Mouse (Mus musculus) limb, embryonic 11.5 days (tissue): ENCODE measurements around the gene Mars. TPM values are rescaled to one million over a fixed set of nuclear protein-coding genes. Genes with fewer than 3 reads are reported as not detected.
A peak's percentile ranks its signal among the peaks of the same experiment; 100 is the strongest.

Source experiments
- ATAC-seq: fragments of 200-750 bp; cut with Nextera tagmentation; 2 replicates; pipeline ENCODE4 v1.8.0; 2017; ENCODE audit warnings: low read depth; ENCODE audit not compliant: insufficient number of reproducible peaks, low FRiP score, low TSS enrichment
- DNase-seq: peaks from one replicate; pipeline ENCODE4 v3.0.0-alpha.2; 2015; ENCODE audit warnings: low spot score
- H3K27ac ChIP-seq: fragments of 300-500 bp; sonication (generic); replicated peaks from 2 replicates; pipeline ENCODE4 v1.5.1; 2014; ENCODE audit warnings: low read depth, mild to moderate bottlenecking, low read length
- H3K27me3 ChIP-seq: fragments of 300-500 bp; sonication (generic); 2 replicates; pipeline ENCODE4 v1.6.1; 2014; ENCODE audit warnings: mild to moderate bottlenecking, low read length, mixed read lengths; ENCODE audit not compliant: control insufficient read depth, insufficient read depth
- H3K36me3 ChIP-seq: fragments of 300-500 bp; sonication (generic); 2 replicates; pipeline ENCODE4 v1.6.1; 2014; ENCODE audit warnings: mild to moderate bottlenecking, low read length, moderate library complexity, mixed read lengths; ENCODE audit not compliant: control insufficient read depth, insufficient read depth
- H3K4me1 ChIP-seq: fragments of 300-500 bp; sonication (generic); 2 replicates; pipeline ENCODE4 v1.6.1; 2014; ENCODE audit warnings: low read length, mixed read lengths; ENCODE audit not compliant: control insufficient read depth, insufficient read depth
- H3K4me2 ChIP-seq: fragments of 300-500 bp; sonication (generic); 2 replicates; pipeline ENCODE4 v1.6.1; 2014; ENCODE audit warnings: low read depth, mild to moderate bottlenecking, moderate library complexity; ENCODE audit not compliant: severe bottlenecking
- H3K4me3 ChIP-seq: fragments of 300-500 bp; sonication (generic); 2 replicates; pipeline ENCODE4 v1.5.1; 2014; ENCODE audit warnings: low read depth, low read length
- H3K9ac ChIP-seq: fragments of 300-500 bp; sonication (generic); 2 replicates; pipeline ENCODE4 v1.6.1; 2014; ENCODE audit warnings: mild to moderate bottlenecking, low read length
- H3K9me3 ChIP-seq: fragments of 300-500 bp; sonication (generic); 2 replicates; pipeline ENCODE4 v1.6.1; 2016; ENCODE audit warnings: low read length; ENCODE audit not compliant: control insufficient read depth
- WGBS: fragments of 180-500 bp; shearing (Covaris S2); extraction: QIAGEN DNeasy Blood & Tissue Kit; methylation state at CpG from one replicate; pipeline ENCODE4 v1.1.7; 2014; 5-methylcytosine and 5-hydroxymethylcytosine counted together
- polyA plus RNA-seq: library from polyadenylated mRNA; unstranded; fragments of >200 nt; fragmentation: Nextera tagmentation; extraction: Ambion mirVana; gene quantifications from 2 replicates; pipeline ENCODE4 v1.2.1, GENCODE M21; 2014

The Mars gene
- polyA plus RNA-seq, 1 experiment from 2014 or later: 167 TPM

DNA sequence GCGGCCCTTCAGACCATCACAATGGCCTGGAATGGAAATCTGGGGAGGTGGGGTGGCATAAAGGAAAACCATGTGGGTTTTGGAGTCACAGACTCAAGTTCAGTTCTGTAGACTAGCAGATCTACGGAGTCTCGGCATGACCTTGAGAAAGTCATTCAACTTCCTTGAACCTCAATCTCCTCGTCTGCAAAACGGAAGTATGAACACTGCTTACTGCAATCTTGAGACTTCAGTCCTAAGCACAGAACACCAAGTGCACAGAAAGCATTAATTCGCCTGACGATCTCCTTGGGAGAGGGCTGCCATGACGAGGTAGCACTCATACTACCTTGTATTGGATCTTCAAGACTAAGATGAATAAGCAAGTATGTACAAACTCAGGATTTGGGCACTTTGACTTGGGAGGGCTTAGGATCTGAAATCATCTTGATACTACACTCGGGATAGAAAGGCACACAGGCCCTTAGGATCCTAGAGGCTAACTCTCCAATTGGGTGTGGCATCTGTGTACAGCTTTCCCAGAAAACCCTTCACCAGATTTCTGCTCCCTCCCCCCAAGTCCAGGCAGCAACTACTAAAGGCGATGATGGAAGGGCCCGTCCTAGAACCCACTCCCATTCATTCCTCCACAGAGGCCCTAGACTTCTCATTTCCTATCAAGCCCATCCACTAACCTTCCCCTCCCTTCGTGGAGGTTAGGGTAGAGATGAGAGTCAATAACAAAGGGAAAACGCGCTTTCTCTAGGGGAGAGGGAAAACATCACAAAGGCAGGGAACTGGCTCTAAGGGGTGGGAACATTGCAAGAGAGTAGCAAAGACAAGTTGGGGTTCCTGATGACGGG lies 49.7 kb downstream of the Mars start:
- H3K27me3 ChIP-seq: peaks cover 17% of the 10 kb centered on the region; the same call in 1 of the 2 replicates
- peak overlapping the region; percentile 43 for H3K4me3 ChIP-seq
- no peak overlapping the region for H3K27ac ChIP-seq
- peak overlapping the region; percentile 1; the same call in 1 of the 2 replicates for H3K9ac ChIP-seq
- H3K4me2 ChIP-seq: peak overlapping the region; percentile 86
- DNase-seq: no peak
- no peaks in the 10 kb centered on the region for H3K36me3 ChIP-seq
- H3K9me3 ChIP-seq: no peaks in the 10 kb centered on the region
- no peak for ATAC-seq
- peaks cover 4% of the 10 kb centered on the region for H3K4me1 ChIP-seq
- WGBS: 68% methylated on average over 15 of the region's 15 CpGs

DNA sequence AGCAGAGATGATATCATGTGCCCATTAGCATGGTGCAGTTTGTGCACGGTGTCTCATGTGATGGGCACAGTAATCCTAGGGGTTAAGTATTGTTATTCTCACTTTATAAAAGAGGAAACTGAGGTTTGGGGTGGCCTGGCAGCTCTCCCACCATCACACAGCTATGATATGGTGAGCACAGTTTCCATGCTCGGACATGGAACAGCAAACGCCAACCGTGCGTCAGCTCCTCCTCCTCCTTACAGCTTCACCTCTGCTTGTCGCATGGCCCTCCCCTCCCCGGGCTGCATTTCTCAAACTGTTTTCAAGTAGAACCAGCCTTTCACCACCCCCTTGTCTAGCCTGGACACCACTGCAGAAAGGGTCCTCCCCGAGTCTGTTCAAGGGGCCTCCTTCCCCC lies 53.1 kb downstream of the Mars start:
- no peak overlapping the region for H3K4me3 ChIP-seq
- no peak overlapping the region for H3K9ac ChIP-seq
- H3K9me3 ChIP-seq: no peaks in the 10 kb centered on the region
- peaks cover 9% of the 10 kb centered on the region; the same call in 1 of the 2 replicates for H3K27me3 ChIP-seq
- DNase-seq: no peak
- no peak overlapping the region for H3K27ac ChIP-seq
- H3K4me2 ChIP-seq: no peak overlapping the region
- H3K4me1 ChIP-seq: peaks cover 2% of the 10 kb centered on the region; the same call in 1 of the 2 replicates
- H3K36me3 ChIP-seq: no peaks in the 10 kb centered on the region
- ATAC-seq: no peak
- WGBS: 77% methylated on average over 8 of the region's 8 CpGs

DNA sequence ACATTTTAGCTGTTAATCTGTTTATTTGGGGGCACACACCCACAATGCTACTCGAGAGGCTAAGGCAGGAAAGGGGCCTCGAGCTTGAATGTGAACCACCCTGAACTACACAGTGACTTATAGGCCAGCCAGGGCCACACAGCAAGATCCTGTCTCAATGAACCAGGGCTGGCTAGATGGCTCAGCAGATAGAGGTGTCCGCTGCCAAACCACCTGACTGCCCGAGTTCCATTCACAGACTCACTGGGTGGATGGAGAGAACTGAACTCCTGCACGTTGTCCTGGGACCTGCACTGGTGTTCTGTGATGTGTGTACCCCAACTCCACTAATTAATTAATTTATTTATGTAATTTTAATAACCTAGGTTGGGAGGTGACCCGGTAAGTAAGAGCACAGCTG lies 53.8 kb downstream of the Mars start:
- no peaks in the 10 kb centered on the region for H3K9me3 ChIP-seq
- 82% methylated on average over 6 of the region's 6 CpGs for WGBS
- DNase-seq: no peak

DNA sequence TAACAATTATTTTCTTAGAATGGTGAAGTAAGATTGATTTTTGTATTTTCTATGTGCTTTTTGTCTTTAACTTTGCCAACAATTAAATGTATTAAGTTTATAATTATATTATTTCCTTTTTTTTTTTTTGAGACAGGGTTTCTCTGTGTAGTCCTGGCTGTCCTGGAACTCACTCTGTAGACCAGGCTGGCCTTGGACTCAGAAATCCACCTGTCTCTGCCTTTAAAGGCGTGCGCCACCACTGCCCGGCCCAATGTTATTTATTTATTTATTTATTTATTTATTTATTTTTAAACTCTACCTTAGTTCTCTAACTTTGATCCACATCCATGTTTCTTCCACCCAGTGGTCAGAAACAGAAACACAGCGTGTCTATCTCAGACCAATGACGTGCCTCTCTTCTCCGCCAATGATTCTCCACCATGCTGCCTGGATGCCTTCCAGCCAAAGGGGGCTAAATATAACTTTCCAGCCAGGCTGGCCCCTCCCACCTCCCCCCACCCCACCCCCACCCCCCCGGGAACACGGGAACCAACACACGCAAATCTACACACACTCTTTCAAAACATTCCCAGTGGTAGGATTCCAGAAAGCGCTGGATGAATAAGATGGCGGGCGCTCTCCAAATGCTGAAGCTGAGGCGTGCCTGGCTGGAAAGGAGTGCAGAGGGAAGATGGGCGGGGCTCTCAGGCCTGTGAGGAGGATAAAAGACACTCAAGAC lies 55.8 kb downstream of the Mars start:
- 25% methylated on average over 14 of the region's 14 CpGs for WGBS
- no peaks in the 10 kb centered on the region for H3K27me3 ChIP-seq
- H3K9ac ChIP-seq: no peak overlapping the region
- no peak overlapping the region for H3K27ac ChIP-seq
- H3K4me3 ChIP-seq: no peak overlapping the region
- H3K9me3 ChIP-seq: no peaks in the 10 kb centered on the region
- H3K36me3 ChIP-seq: no peaks in the 10 kb centered on the region
- H3K4me1 ChIP-seq: no peaks in the 10 kb centered on the region
- ATAC-seq (peak; percentile 74), DNase-seq (peak; percentile 85)
- no peak overlapping the region for H3K4me2 ChIP-seq

More for the DNA sequence above, 53.8 kb downstream of the Mars start:
- Histone ChIP-seq H3K27ac (no peak overlapping the region), H3K4me1 (no peaks in the 10 kb centered on the region; the same call in 1 of the 2 replicates), H3K4me3 (no peak overlapping the region), H3K27me3 (0 out of 2 replicates have a peak, but pooled peaks cover 6% of the 10 kb centered on the region), H3K9ac (no peak overlapping the region), H3K4me2 (no peak overlapping the region), H3K36me3 (no peaks in the 10 kb centered on the region)
- ATAC-seq: no peak

GRCm38 (mm10) chr10:127250810-127251209 lies 60.8 kb downstream of the Mars start:
- no peaks in the 10 kb centered on the region for H3K4me1 ChIP-seq
- no peak for ATAC-seq
- H3K36me3 ChIP-seq: no peaks in the 10 kb centered on the region
- WGBS: 85% methylated on average over 5 of the region's 5 CpGs
- no peaks in the 10 kb centered on the region for H3K27me3 ChIP-seq
- no peak overlapping the region for H3K4me2 ChIP-seq
- no peak overlapping the region for H3K9ac ChIP-seq
- H3K27ac ChIP-seq: no peak overlapping the region
- no peak for DNase-seq
- H3K9me3 ChIP-seq: no peaks in the 10 kb centered on the region
- H3K4me3 ChIP-seq: no peak overlapping the region

Other genes with a start within 250 kb of the Mars start
- gene Cdk4, start 248.3 kb downstream of the Mars start, polyA plus RNA-seq: 2,988 and 3,194 TPM in 2 replicates
- gene Tspan31, start 241.5 kb downstream of the Mars start, polyA plus RNA-seq: 123 and 134 TPM in 2 replicates
- gene Agap2, start 236.5 kb downstream of the Mars start, polyA plus RNA-seq: 0.05 and 0.06 TPM in 2 replicates
- gene Os9, start 190.7 kb downstream of the Mars start, polyA plus RNA-seq: 29.5 and 32.7 TPM in 2 replicates
- 3.4 TPM in 2 replicates for gene B4galnt1, start 146.6 kb downstream of the Mars start, polyA plus RNA-seq
- 2.7 and 4.1 TPM in 2 replicates for gene Slc26a10, start 131.1 kb downstream of the Mars start, polyA plus RNA-seq
- 37.2 and 40.3 TPM in 2 replicates for gene Arhgef25, start 121.7 kb downstream of the Mars start, polyA plus RNA-seq
- 138 TPM in 2 replicates for gene Dtx3, start 116.1 kb downstream of the Mars start, polyA plus RNA-seq
- gene Pip4k2c, start 100.2 kb downstream of the Mars start, polyA plus RNA-seq: 17.8 and 20.3 TPM in 2 replicates
- 2.1 and 3.8 TPM in 2 replicates for gene Kif5a, start 48.4 kb downstream of the Mars start, polyA plus RNA-seq
- 160 and 170 TPM in 2 replicates for gene Dctn2, start 45.4 kb downstream of the Mars start, polyA plus RNA-seq
- gene Mbd6, start 22.8 kb downstream of the Mars start, polyA plus RNA-seq: 17.0 and 17.2 TPM in 2 replicates
- gene Arhgap9, start 10.2 kb upstream of the Mars start, polyA plus RNA-seq: 5.3 and 5.5 TPM in 2 replicates
- 8.5 and 11.2 TPM in 2 replicates for gene Gli1, start 30.2 kb upstream of the Mars start, polyA plus RNA-seq
- gene Inhbe, start 42.6 kb upstream of the Mars start, polyA plus RNA-seq: 0.03 and 0.15 TPM in 2 replicates
- gene Inhbc, start 58.6 kb upstream of the Mars start, polyA plus RNA-seq: 0.15 TPM in 1 of 2 replicates, not detected in the other
- 35.8 and 45.7 TPM in 2 replicates for gene R3hdm2, start 68.5 kb upstream of the Mars start, polyA plus RNA-seq
- 0.21 and 0.34 TPM in 2 replicates for gene Stac3, start 189.9 kb upstream of the Mars start, polyA plus RNA-seq
- 0.48 and 0.96 TPM in 2 replicates for gene Ndufa4l2, start 203.2 kb upstream of the Mars start, polyA plus RNA-seq
- gene Shmt2, start 210.7 kb upstream of the Mars start, polyA plus RNA-seq: 102 and 104 TPM in 2 replicates
- gene Nxph4, start 222.8 kb upstream of the Mars start, polyA plus RNA-seq: 0.95 and 1.2 TPM in 2 replicates